Mouse (Mus musculus): ENCODE measurements around the gene Gtf2a1l.

The Gtf2a1l gene

DNA sequence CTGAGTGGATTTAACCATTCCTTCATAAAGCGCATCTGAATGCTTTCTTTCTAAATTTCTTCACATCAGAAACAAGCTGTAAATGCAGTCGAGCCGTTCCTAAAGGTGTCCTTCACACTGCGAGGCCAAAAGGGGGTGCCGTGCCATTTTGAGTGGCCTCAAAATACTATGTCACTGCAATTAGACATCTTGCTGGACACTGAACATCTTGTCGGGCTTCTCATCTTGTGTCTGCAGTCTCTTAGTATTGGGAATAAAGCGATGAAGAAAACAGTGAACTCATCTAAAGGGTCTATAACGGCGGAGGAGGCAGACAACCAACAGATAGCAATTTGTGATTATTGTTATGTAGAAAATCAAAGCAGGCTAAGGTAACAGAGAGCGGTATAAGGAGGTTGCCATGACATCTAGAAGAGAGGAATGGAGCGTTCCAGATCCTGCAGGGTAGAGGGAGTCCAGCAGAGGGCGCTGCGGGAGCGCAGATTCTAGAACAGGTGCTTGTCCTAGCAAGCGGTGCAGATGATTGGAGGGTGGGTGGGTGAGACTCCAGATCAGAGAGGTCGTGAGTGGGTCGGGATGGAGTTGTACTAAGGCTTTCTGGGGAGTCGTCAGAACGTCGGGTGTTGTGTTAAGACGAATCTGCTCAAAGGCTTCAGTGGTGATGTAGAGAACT lies 15.6 kb upstream of the Gtf2a1l start:
- in situ Hi-C loops (cut with MboI), result loop anchor here (25.0 kb wide), 1 partner anchor 1834 kb away; no protein-coding TSS in a partner anchor

DNA sequence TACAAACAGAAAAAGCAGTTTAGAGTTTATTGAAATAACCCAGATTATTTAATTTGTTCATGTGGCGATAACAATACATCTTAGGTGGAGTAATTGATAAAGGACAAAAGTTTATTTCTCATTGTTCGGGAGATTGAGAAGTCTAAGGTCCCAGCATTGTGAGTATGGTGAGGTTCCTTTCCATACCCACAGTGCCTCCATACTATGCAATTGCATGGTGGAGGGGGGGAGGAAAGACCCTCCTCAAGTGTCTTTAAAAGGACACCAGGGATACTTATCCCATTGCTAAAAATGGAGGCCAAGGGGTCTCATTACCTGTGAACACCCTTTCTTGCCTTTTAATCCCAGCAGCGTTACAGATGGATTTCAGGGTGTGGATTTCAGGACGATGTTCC lies 15.1 kb upstream of the Gtf2a1l start:
- in situ Hi-C loops (cut with MboI), result loop anchor here (25.0 kb wide), 1 partner anchor 1834 kb away; no protein-coding TSS in a partner anchor

DNA sequence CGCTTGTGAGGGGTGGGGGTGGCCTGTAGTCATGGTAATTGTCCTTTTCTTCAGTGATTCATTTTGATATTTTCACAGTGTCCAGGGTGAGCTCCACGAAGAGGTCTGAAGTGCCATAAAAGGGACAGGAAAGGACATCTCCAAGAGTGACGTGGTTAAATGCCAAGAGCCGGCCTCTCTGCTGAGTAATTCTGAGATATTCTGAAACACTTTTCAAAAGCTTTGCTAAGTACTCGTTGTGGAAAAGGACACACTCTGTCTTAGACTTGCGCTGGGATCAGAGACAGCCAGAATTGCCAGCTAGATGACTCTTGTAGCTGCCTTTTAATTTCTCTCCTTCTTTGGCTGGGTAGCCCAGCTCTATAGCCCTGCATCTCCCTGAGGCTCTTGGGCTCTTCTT lies 9.9 kb upstream of the Gtf2a1l start:
- in situ Hi-C loops (cut with MboI), result loop anchor here (25.0 kb wide), 1 partner anchor 1829 kb away; no protein-coding TSS in a partner anchor

DNA sequence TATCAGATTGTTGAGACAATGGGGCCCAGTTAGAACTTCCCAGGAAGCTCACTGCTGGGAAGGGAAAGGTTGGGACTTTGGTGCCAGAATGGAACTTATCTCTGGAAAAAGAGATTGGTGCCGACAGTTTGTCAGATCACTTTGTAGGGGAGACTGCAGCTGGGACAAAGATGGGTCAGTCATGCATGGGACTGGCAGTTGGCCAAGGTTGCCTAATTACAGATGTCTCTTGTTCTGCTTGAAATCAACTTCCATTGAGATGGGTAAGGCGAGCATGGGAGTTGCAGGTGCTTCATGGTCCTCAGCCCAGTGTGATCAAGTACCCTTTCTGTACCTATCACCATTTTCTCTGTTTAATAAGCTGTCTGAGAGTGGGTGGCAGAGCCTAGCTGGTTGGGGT lies 2.4 kb upstream of the Gtf2a1l start:
- in situ Hi-C loops (cut with MboI), result loop anchor here (25.0 kb wide), 1 partner anchor 1821 kb away; no protein-coding TSS in a partner anchor

DNA sequence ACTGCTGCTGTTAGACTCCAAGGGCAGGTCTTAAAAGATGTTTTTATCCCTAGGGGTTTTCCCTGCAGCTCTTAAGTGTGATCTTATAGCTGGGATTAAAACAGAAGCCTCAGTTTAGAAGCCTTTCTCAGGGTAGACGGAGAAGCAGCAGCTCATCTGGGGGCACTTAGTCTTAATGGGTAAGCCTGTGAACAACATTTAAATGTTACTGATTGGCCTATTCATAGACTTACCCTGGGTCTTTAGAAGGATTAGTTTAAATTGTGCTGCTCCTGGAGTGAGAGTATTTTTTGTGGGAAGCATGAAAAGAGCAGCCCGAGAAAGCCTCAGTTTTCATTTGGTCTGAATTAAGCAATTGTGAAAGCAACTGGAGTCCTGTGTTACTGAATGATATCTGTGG lies 1.5 kb downstream of the Gtf2a1l start:
- in situ Hi-C loops (cut with MboI), result loop anchor here (25.0 kb wide), 1 partner anchor 1817 kb away; no protein-coding TSS in a partner anchor

DNA sequence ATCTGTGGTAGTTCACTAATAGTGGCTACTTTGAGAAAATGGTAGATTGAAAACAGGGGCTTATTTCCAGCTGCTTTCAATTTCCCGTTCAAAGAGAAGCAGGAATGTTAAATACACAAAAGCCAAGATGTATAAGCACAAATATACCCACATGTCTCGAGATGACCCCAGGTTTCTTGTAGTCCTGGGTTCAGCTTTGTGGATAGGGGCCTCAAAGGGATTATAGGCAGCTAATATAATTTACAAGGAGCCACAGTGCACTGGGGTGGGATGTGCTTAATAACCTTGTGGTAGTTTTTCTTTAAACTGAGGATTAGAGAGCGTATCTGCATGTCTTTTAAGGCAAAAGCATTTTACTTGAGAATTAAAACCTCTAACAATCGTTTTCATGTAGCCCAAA lies 2.3 kb downstream of the Gtf2a1l start:
- in situ Hi-C loops (cut with MboI), result loop anchor here (25.0 kb wide), 1 partner anchor 1817 kb away; no protein-coding TSS in a partner anchor

DNA sequence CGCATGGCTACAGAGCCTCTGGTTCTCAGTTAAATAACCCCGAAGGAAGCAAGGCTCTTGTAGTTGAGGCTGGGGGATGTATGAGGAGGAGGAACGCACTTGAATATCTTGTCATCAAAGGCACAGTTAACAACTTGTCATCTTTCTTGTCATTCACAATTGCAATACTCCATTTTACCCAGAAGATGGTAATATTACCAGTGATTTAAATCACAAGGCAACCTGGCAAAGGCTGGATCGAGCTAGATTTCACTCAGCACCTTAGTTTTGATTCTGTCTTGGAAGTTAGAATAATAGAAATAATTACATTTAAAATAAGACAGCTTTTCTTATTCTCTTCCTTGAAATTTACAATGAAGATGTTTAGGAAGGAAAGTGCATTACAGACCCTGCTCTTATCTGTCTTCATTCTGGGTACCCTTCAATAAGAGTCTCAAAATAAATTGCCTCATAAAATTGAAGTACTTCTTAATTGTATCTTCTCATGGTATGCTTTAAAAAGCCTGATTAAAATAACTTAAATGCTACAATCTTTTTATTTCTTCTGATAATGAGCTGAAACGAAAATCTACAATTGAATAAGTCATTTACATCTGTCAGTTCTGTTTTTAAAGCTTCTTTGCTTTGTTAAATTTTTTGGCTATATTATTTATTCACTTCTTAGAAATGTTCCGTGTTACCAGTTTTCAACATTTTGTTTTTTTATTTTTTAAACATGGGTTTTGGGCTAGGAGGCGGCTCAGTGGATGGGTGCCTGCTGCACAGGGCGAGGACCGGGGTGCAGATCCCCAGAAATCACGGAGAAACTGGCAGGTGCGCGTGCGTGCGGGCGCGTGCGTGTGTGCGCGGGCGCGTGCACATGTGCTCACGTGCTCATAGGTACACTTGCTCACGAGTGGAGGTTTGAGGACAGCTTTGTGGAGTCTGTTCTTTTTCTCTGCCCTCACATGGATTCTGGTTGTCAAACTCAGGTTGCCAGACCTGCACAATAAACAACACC lies 7.2 kb downstream of the Gtf2a1l start:
- in situ Hi-C loops (cut with MboI), result no loop called here

DNA sequence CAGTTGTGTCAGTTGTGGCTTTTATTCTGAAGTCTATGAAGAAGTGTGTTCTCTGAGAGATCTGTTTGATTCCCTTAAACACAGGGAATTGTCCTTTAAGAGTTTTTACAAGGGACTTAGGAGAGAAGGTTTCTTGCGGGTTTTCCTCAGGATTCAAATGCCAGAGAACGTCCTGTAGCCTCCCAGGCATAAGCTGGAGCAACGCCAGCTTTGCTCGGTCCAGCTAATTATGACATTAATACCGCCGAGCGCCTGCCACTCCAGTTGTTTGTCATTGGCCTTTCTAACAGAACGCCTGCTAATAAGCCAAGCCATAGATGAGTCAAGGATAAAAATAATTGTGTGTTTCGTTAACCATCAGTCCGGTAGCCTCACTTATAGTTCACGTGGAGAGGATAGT lies 19.8 kb downstream of the Gtf2a1l start:
- in situ Hi-C loops (cut with MboI), result no loop called here

DNA sequence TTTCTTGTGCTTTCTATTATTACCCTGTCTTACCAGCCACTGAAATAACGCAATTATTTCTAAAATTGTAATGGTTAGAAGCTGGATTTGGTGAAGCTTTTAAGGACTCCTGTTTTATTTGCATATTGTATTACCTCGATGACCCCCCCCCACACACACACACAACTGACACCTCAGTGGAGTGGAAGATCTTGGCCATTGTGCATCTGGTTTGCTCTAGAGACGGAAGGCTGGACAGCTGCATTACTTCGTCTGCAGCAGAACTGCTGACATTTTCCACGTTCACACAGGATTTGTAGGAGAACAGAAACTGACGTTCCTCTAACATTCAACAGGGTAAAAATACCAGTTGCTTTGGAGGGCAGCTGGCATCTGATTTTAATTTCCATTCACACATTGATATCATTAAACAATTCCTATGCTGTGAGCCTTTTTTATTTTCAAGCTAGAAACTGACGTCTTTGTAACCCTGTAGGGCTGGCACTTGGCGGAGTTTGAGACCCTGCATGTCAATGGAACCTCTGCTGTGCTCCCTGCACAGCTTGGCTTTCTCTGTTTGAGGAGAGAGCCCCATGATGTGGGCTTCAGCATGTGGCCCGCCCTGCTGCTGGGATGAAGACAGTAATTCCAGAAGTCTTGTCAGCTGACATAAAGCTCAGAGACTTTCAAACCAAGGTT lies 28.3 kb downstream of the Gtf2a1l start:
- in situ Hi-C loops (cut with MboI), result no loop called here

DNA sequence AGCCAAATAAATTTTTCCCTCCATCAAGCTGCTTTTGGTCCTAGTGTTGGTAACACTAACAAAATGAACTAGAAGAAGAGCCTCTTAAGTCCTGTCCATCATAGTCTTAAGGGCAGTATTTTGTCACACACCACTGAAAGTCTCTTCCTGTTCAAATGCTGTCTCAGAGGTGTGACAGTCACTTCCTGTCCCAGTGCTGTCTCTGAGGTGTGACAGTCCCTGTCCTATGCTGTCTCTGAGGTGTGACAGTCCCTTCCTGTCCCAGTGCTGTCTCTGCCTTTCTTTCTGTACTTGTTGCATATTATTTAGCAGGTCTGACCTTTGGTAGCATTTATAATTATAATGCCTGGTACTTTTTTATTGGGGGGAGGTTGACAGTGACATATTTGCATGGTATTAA lies 32.4 kb downstream of the Gtf2a1l start:
- in situ Hi-C loops (cut with MboI), result no loop called here

DNA sequence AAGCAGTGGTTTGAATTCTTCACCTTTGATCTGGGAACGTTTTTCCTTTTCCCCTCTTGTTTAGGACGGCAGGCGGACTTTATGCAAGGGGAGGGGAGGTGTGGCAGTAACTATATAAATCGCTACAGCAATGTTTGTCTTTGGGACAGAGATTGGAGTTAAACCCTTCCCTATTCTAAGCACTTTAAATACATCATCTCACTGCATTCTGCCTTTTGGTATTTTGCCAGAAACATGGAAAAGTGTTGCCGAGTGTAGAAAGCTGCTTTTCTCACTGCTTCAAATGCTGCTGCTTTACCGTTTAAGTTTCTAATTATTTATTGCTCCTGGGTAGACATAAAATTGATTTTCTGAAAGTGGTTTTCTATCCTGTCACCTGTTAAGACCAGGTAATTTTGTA lies 33.9 kb downstream of the Gtf2a1l start:
- in situ Hi-C loops (cut with MboI), result no loop called here

DNA sequence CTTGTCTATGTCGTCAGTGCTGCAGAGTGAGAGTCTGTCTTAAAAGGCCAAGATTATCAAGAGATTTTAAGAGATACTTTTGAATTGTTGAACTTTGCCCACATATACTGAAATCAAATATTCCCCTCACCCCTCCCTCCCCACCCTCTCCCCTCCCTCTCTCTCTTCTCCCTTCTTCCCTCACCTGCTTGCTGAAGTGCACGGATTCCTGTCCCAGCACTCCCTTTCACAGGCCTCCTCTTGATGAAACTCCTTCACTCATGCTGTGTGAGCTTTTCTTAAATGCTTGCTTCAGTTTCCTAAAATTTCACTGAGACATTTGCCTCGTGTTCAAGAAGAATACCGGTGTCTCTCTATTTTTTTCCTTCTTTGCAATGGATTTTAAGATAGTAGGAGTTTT lies 34.7 kb downstream of the Gtf2a1l start:
- in situ Hi-C loops (cut with MboI), result no loop called here

DNA sequence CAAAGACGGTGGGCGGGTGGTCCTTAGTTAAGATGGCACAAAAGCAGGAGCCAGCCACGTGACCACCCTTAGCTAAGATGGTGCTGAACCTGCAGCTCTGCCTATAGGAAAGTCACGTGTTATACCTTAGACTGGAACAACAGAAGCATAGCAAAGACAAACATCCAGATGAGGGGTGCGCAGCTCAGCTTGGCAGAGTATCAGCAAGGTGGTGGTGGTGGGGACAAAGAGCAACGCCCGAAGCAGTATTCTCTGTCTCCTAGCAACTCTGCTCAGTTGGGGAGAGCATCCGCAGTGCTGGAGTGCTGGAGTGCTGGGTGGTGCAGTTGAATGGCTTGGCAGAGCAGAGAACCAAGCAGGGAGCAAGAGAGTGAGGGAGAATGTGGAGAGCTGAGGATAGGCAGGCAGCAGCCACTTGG lies 37.8 kb downstream of the Gtf2a1l start:
- in situ Hi-C loops (cut with MboI), result no loop called here

DNA sequence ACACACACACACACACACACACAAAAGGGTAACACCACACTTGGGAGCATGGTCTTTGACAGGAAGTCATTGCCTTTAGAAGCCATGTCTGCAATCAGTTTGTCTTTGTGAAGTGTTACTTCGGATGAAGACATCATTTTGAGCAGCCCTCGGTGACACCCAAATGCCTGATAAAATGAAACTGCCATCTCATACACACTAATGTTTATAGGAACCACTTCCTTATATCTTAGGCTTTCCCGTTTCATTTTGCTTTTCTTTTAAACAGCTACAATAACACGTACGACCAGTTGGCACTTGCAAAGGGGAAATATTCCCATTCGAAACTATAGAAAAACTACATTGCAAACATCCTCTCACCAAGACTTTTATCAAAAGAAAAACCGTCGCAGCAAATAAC lies 81.2 kb downstream of the Gtf2a1l start:
- in situ Hi-C loops (cut with MboI), result no loop called here

DNA sequence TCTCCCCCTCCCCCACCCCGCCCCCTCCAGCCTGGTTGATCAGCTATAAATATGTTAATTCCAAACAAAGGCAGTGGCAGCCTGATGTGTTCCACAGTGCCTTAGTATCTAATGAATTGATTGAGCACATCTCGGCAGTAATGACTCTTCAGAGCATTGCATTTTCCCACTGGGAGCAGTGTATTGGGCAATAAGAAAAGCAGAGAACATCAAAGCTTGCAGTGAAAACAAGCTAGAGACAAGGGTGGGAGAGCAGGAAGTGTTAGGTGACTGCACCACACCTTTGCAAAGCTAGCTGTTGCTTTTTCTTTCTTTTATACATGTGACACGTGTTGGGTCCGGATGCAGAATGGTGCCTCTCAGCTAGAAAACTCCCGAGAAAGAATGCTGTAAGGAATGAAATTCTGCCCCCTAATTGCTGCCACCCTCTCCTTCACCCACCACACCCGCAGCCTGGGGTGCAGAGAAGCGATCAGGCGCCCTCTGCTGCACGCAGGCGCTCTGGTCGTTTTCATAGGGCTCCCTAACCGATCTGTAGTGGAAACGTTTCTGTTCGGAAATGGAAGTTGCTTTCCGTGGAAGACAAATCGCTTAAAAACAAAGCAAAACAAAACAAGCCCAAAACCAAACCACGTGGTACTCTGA lies 84.5 kb downstream of the Gtf2a1l start:
- in situ Hi-C loops (cut with MboI), result no loop called here

DNA sequence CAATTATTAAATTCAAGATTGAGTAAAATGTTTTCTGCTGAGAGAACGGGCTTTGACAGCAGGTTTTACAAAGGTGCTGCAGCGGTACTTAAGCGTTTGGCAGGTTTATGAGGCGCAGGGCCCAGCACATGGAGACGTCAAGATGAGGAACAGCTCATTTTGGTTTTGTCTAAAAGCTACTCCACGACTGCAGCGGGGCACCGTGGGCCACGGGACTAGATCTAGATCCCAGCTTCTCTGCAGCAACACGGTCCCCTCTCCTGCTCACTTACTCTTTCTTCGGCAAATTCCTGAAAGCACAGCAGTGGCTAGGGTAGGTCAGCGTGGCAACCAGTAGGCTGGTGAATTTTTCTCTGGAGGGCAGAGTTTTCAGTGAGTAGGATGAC lies 85.0 kb downstream of the Gtf2a1l start:
- in situ Hi-C loops (cut with MboI), result no loop called here

DNA sequence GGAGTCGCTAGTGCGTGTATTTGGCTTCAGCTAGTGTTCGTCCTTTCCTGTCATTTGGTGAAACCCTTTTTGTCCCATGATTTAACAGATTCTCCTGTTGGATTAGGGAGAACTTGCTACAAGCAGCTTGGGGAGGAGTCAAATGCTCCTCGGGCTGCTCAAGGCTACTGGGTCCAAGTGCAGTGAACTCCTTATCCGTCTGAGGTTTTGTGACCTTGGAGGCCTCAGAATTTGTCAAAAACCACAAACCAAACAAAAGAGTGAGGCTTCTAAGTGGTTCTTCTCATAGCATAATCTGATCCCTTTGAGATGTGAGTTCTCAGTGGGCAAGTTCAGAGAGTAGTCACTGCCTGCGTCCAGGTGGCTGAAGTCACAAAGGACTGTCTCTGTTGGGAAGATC lies 87.3 kb downstream of the Gtf2a1l start:
- in situ Hi-C loops (cut with MboI), result no loop called here

DNA sequence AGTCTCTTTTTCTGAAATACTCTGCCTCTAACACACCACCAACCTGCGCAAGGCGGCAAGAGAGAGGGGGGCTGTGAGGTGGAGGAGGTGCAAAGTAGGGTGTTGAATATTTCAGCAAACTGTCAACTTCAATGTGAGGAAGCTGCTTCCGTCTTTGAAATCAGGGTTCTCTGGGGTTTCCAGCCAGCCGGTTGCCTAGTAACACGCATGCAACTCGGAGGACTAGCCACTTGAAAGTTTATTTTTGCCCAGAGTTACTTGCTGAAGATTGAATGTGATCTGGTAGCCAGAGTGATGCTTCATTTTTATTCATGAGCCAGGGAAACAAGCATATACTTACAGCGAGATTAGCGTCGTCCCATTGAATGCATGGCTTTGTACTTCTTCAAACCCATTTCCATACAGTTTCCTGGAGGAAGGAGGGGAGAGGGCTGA lies 89.6 kb downstream of the Gtf2a1l start:
- in situ Hi-C loops (cut with MboI), result no loop called here

DNA sequence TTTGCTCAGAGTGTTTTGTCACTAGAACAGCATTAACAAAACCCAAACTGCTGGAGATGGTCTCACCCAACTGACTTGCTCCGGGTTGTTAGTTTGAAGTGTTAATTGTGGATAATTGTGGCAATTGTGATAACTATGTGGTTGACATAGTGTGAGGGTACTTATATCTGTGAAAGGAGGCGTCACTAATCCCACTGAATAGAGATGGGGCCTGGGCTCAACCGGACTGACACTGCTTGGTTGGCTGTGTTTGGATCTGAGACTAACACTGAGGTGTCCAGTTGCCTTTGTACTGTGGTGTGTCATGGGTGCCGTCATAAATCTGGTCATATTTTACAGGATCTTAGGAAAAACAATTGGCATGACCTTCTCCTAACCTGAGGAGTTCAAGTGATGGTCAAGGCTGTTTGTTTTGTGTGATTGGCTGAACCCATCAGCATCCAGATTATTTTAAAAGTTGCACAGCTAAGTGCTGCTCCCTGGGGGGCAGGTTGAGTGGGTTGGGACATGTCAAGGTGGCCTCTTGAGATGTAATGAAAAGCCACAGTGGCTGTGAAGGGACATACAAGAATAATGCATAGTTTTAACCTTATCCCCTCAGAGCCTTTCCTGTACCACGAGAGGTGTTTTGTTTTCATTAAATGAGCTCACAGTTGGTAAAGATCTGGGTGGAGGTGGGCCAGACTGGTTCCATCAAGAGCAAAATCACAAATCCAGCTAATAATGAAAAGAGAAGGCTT lies 95.1 kb downstream of the Gtf2a1l start:
- in situ Hi-C loops (cut with MboI), result no loop called here

DNA sequence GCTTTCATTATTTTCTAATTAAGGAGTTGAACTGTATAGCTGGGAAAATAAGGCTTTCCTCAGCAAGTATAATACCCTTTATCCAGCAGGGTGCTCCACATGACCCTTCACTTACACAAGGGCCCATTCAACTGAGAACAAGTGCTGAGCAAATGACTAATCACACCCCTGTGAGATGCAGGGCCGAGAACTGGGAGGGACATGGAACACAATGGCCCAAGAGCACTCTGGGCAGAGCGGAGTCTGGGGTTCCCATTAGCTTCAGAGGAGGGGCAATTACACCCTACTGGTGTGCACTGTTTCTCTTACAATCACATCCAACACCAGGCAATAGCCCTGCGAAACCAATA lies 95.7 kb downstream of the Gtf2a1l start:
- in situ Hi-C loops (cut with MboI), result no loop called here
